Mouse (Mus musculus) kidney, embryonic 14.5 days (tissue): ENCODE data around the gene Smarca2. TPM values are rescaled to one million over a fixed set of nuclear protein-coding genes. Genes with fewer than 3 reads are reported as not detected.
"Not testable (repeated sequence)": the region's sequence is repeated elsewhere in the genome, so short reads cannot be mapped to it uniquely, and the experiment has no call there.

Source experiments
- ATAC-seq: fragments of 200-750 bp; cut with Nextera tagmentation; 2 replicates; pipeline ENCODE4 v1.8.0; 2017; ENCODE audit warnings: moderate number of reproducible peaks, mild to moderate bottlenecking, moderate TSS enrichment, moderate library complexity; ENCODE audit not compliant: low FRiP score, low TSS enrichment
- H3K27ac ChIP-seq: fragments of 300-500 bp; sonication (generic); 2 replicates; pipeline ENCODE4 v1.5.1; 2014; ENCODE audit warnings: low read depth, mild to moderate bottlenecking, low read length, moderate library complexity, mixed read lengths
- H3K27me3 ChIP-seq: fragments of 300-500 bp; sonication (generic); 2 replicates; pipeline ENCODE4 v1.6.1; 2014; ENCODE audit warnings: mild to moderate bottlenecking, low read length; ENCODE audit not compliant: control insufficient read depth, insufficient read depth
- H3K36me3 ChIP-seq: fragments of 300-500 bp; sonication (generic); 2 replicates; pipeline ENCODE4 v1.6.1; 2014; ENCODE audit warnings: low read length, mixed read lengths; ENCODE audit not compliant: control insufficient read depth, insufficient read depth
- H3K4me1 ChIP-seq: fragments of 300-500 bp; sonication (generic); 2 replicates; pipeline ENCODE4 v1.6.1; 2014; ENCODE audit warnings: low read length, mixed read lengths; ENCODE audit not compliant: control insufficient read depth, insufficient read depth
- H3K4me2 ChIP-seq: fragments of 300-500 bp; sonication (generic); replicated peaks from 2 replicates; pipeline ENCODE4 v1.6.1; 2014; ENCODE audit warnings: low read depth, mild to moderate bottlenecking, low read length
- H3K4me3 ChIP-seq: fragments of 300-500 bp; sonication (generic); 2 replicates; pipeline ENCODE4 v1.5.1; 2014; ENCODE audit warnings: mild to moderate bottlenecking, low read length
- H3K9ac ChIP-seq: fragments of 300-500 bp; sonication (generic); 2 replicates; pipeline ENCODE4 v1.6.1; 2014; ENCODE audit warnings: low read depth, mild to moderate bottlenecking, low read length, moderate library complexity
- H3K9me3 ChIP-seq: fragments of 300-500 bp; sonication (generic); 2 replicates; pipeline ENCODE4 v1.6.1; 2016; ENCODE audit warnings: low read length; ENCODE audit not compliant: control insufficient read depth
- WGBS: fragments of 180-500 bp; shearing (Covaris S2); extraction: QIAGEN DNeasy Blood & Tissue Kit; methylation state at CpG from one replicate; pipeline ENCODE4 v1.1.7; 2014; 5-methylcytosine and 5-hydroxymethylcytosine counted together
- polyA plus RNA-seq: library from polyadenylated mRNA; unstranded; fragments of >200 nt; fragmentation: Nextera tagmentation; extraction: Ambion mirVana; gene quantifications from 2 replicates; pipeline ENCODE4 v1.2.1, GENCODE M21; 2014

Gene Smarca2
- polyA plus RNA-seq, 1 experiment from 2014 or later = 46.9 TPM

DNA sequence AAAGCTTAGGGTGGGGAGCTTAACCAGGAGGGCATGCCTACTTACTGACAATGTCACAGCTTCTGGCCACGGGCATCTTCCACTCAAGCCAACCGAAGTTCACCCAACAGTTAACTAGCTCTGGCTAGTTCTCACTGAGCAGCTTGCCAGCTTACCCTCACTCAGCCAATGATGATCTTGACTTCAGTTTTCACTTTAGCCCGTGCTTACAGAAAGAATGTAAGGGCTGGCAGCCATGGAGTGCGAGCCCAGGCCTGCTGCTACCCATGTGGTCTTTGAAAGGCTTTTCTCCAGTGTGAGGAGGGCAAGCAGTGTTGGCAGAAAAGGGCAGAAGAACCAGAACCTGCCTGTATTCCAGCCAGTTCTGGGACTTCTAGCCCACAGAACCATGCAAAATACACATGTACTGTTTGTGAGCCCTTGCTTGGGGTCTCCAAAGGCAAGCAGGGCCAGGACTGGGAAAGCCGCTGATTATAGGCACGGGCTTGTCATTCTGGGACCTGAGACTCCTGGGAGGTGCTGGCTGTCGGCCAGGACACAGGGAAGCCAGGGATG, 128.8 kb downstream of the Smarca2 start:
- WGBS = 78% methylated on average over 7 of the region's 7 CpGs

DNA sequence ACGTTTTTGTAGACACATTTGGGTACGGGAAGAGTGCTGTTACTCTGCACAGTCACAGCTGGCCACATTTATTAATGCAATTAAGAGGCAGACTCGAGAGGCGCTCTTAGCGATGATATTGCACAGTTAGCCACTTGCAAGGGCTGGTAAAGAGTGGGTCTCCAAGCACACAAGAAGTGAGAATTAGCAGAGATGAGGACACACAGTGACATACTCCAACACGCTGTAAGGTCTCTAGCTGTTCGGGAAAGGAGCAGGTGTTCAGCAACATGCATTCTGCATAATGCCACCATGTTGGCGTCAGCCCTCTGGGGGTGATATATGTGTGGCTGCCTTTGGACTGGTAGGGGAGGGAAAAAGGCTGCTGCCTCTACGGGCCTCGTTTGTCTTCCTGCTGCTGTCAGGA, 129.9 kb downstream of the Smarca2 start:
- no peak overlapping the region for H3K4me2 ChIP-seq
- no peak overlapping the region for H3K4me3 ChIP-seq
- WGBS = 67% methylated on average over 10 of the region's 10 CpGs
- no peaks in the 10 kb centered on the region for H3K9me3 ChIP-seq
- no peak overlapping the region for H3K27ac ChIP-seq
- H3K36me3 ChIP-seq = no peaks in the 10 kb centered on the region
- no peaks in the 10 kb centered on the region for H3K27me3 ChIP-seq
- ATAC-seq = no peak
- H3K9ac ChIP-seq = no peak overlapping the region
- 0 out of 2 replicates have a peak, but pooled peaks cover 7% of the 10 kb centered on the region for H3K4me1 ChIP-seq

More for the DNA sequence above, 128.8 kb downstream of the Smarca2 start:
- no peak for ATAC-seq
- Histone ChIP-seq H3K9ac (no peak overlapping the region), H3K4me2 (no peak overlapping the region), H3K36me3 (no peaks in the 10 kb centered on the region), H3K27me3 (no peaks in the 10 kb centered on the region), H3K27ac (no peak overlapping the region), H3K9me3 (no peaks in the 10 kb centered on the region), H3K4me1 (0 out of 2 replicates have a peak, but pooled peaks cover 7% of the 10 kb centered on the region), H3K4me3 (no peak overlapping the region)

DNA sequence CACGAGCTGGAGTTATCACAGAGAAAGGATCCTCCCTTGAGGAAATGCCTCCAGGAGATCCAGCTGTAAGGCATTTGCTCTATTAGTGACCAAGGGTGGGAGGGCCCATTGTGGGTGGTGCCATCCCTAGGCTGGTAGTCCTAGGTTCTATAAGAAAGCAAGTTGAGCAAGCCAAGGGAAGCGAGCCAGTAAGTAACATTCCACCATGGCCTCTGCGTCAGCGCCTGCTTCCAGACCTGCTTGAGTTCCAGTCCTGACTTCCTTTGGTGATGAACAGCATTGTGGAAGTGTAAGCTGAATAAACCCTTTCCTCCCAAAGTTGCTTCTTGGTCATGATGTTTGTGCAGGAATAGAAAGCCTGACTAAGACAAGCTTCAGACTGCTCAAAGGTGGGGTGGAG, 140.2 kb downstream of the Smarca2 start:
- not testable (repeated sequence) for H3K27me3 ChIP-seq, H3K9me3 ChIP-seq, H3K4me1 ChIP-seq, H3K36me3 ChIP-seq, H3K4me3 ChIP-seq, H3K9ac ChIP-seq, ATAC-seq, H3K27ac ChIP-seq, H3K4me2 ChIP-seq
- 96% methylated on average over 4 of the region's 4 CpGs for WGBS

DNA sequence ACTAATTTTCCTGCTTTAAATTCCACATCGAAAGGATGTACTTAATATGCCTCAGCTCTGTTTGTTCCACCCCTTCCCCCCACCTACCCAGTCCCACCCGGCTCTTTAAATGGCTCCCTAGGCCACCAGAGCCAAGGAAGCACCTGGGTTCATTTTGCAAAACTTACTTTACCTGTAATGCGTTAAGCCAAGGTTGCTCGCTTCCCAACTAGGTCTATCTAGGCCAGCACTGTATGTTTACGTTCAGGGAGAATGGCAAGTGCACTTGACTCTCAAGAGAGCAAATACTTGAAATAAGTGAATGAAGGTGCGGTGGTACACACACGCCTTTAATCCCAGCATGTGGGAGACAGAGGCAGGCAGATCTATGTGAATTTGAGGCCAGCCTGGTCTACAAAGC, 140.7 kb downstream of the Smarca2 start:
- Histone ChIP-seq H3K27me3 (no peaks in the 10 kb centered on the region), H3K9me3 (no peaks in the 10 kb centered on the region), H3K27ac (no peak overlapping the region), H3K4me1 (peaks cover 9% of the 10 kb centered on the region; the same call in 1 of the 2 replicates), H3K4me3 (no peak overlapping the region), H3K4me2 (no peak overlapping the region), H3K9ac (no peak overlapping the region), H3K36me3 (no peaks in the 10 kb centered on the region)
- no peak for ATAC-seq
- WGBS = 95% methylated on average over 7 of the region's 7 CpGs

DNA sequence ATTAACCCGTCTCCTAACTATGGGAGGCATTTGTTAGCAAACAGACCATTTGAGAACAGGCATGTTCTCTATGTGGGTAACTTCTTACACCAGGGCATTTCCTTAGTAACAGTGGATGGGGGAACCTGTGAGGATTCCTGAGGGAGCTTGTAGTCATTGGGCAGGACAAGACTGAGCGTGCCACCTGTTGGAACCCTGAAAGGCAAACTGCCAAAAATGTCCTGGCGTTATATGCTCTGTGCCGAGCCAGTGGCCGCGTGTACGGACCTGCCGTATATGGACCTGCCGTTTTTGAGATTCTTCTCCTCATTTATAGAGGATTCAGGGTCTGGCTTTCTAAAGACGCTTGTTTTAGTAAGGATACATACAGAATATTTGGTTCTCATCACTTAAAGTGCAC, 141.4 kb downstream of the Smarca2 start:
- 87% methylated on average over 10 of the region's 10 CpGs for WGBS
- ATAC-seq = no peak

DNA sequence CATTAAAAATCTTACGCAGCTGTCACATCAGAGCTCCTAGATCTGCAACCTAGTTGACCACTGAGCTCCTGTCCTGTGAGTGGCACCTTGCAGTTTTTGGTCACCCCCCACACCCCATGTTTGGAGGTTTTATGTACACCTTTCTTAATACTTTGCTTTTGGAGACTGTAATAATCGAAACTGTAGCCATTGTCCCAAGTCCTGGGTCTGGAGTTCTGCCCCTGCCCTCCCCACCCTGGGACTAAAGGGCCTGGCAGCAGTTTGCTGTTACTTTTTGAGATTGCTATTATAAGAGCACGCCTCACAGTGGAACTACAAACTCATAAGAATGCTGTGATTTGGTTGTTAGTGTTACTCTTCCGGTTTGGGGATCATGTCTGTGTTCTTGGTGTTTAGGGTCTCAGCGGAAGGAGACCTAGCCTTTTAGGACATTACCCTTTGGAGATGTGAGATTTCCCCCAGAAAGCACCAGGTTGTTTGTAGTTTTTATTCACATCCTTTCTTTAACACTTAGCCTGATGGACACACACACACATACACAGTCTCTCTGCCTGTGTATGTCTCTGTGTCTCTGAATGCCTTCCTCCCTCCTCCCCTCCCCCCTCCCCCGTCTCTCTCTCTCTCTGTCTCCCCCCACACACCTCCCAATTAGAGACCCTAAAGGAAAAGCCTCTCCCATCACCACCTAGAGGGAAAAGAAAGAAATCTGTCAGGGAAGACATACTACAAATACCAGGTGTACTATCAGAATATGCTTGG, 142.0 kb downstream of the Smarca2 start:
- WGBS = 48% methylated on average over 6 of the region's 6 CpGs
- H3K27ac ChIP-seq = peak overlapping the region; percentile 100

More for the DNA sequence above, 141.4 kb downstream of the Smarca2 start:
- H3K9me3 ChIP-seq = no peaks in the 10 kb centered on the region
- H3K4me3 ChIP-seq = no peak overlapping the region
- H3K4me2 ChIP-seq = no peak overlapping the region
- H3K9ac ChIP-seq = 0 out of 2 replicates have a peak overlapping the region, but pooled peaks have one; percentile 77
- no peaks in the 10 kb centered on the region for H3K36me3 ChIP-seq
- H3K4me1 ChIP-seq = peaks cover 9% of the 10 kb centered on the region; the same call in 1 of the 2 replicates
- no peaks in the 10 kb centered on the region for H3K27me3 ChIP-seq
- peak overlapping the region; percentile 100; the same call in 1 of the 2 replicates for H3K27ac ChIP-seq

DNA sequence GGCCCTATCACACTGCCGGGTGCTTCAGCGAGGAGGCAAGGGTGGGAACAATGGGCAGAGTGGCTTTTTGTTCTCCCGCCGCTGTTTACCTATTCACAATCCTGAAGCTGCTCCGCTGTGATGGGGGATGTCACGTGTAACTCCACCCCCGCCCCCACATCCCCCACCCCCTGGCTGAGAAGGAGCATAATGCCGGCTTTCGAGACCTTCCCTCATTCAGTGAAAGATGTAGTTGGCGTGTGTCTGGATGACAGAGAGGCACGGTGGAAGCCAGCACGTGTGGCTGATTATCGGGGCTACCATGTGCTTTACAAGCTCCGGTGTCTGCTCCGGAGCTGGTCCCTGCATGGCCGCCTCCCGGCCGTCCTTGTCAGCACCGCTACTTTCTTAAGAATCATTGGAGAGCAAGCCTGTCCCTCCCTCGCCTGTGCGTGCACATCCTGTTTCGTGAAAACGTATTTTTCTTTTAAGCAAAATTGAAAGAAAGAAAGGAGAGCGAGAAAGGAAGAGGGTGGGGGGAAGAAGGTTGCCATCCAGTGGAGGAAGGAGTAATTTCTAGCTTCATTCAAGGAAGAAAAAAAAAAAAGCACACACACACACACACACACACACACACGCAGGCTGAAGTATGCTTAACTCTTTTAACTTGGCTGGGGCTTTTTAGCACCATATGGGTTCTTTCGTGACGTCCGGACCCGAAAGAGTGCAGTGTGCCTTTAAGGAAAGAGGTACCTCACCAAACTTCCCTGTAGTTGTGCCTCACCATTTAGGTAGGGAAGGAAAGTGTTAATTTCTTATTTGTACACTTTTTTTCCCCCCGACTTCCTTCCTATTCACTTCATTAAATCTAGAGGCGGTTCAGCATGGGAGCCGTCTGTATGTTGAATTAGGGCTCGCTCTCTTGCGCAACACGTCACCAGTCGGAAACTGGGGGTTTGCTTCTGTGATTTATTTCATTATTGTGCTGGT, 143.0 kb downstream of the Smarca2 start:
- H3K9ac ChIP-seq = peak overlapping the region; percentile 77
- H3K27ac ChIP-seq = peak overlapping the region; percentile 100
- WGBS = under 1% methylated on average over 36 of the region's 36 CpGs
- peak overlapping the region; percentile 75 for H3K4me2 ChIP-seq
- H3K9me3 ChIP-seq = no peaks in the 10 kb centered on the region
- no peaks in the 10 kb centered on the region for H3K27me3 ChIP-seq
- peak overlapping the region; percentile 53 for H3K4me3 ChIP-seq
- ATAC-seq = peak; percentile 92
- no peaks in the 10 kb centered on the region for H3K36me3 ChIP-seq
- peaks cover 15% of the 10 kb centered on the region; the same call in 1 of the 2 replicates for H3K4me1 ChIP-seq

More for the DNA sequence above, 142.0 kb downstream of the Smarca2 start:
- no peaks in the 10 kb centered on the region for H3K36me3 ChIP-seq
- peak overlapping the region; percentile 75 for H3K4me2 ChIP-seq
- peak overlapping the region; percentile 53 for H3K4me3 ChIP-seq
- H3K9ac ChIP-seq = peak overlapping the region; percentile 77
- no peaks in the 10 kb centered on the region for H3K27me3 ChIP-seq
- ATAC-seq = peak; percentile 26; the same call in 1 of the 2 replicates
- H3K9me3 ChIP-seq = no peaks in the 10 kb centered on the region
- H3K4me1 ChIP-seq = peaks cover 9% of the 10 kb centered on the region; the same call in 1 of the 2 replicates

DNA sequence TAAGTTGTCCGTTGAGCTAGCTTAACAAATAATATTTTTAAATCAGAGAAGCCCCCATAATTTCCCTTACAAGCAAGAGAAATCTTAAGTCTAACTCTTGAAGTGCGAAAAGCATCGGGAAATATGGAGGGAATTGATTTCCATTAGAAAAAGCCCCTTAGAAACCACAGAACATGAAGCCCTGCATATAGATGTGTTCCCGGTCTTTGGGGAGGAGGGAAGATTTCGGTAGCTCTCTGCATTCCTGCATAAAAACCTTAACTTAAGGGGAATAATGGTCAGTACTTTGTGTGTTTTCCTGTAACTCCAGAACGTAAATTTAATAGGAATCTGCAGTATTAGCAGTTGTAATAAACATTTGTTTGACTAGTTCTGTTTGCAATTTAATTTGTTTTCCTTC, 143.8 kb downstream of the Smarca2 start:
- peak overlapping the region; percentile 75 for H3K4me2 ChIP-seq
- H3K27me3 ChIP-seq = no peaks in the 10 kb centered on the region
- H3K27ac ChIP-seq = peak overlapping the region; percentile 100
- peak overlapping the region; percentile 72 for H3K9ac ChIP-seq
- H3K4me1 ChIP-seq = peaks cover 19% of the 10 kb centered on the region
- H3K36me3 ChIP-seq = no peaks in the 10 kb centered on the region
- peak overlapping the region; percentile 53 for H3K4me3 ChIP-seq
- ATAC-seq = no peak
- under 1% methylated on average over 6 of the region's 6 CpGs for WGBS
- H3K9me3 ChIP-seq = no peaks in the 10 kb centered on the region
